Mouse (Mus musculus) ovary, postnatal 36 days (tissue): ENCODE results near the gene Cfap45.

Experiments
- DNase-seq: peaks from one replicate; pipeline ENCODE4 v3.0.0; 2022; ENCODE audit warnings: low spot score, mixed read lengths

Cfap45 gene

GRCm38 (mm10) chr1:172518013-172518412 is 2.6 kb upstream of the Cfap45 start:
- no peak for DNase-seq

GRCm38 (mm10) chr1:172519644-172520043 is 957 bp upstream of the Cfap45 start:
- no peak for DNase-seq

GRCm38 (mm10) chr1:172522524-172522923 is 1.9 kb downstream of the Cfap45 start:
- no peak for DNase-seq

DNA sequence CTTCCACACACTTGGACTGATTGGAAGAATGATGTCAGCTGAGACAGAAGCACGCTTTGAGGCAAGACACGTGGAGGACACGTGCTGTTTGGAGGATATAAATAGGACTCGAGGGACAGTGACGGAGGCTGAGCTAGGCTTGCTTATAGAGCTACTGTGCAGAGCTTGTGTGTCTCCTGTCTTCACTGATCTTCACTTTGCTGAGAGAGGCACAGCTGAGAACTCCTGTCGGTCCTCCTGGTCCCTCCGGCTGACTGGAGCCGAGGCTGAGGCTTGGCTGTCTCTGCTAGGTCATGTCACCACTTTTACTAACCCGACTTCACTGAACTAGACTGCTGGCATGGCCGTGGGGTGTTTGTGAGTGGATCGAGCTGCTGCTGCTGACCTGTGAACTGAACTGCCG is 3.1 kb downstream of the Cfap45 start:
- no peak for DNase-seq

GRCm38 (mm10) chr1:172525027-172525764 is 4.6 kb downstream of the Cfap45 start:
- no peak for DNase-seq

GRCm38 (mm10) chr1:172525971-172526370 is 5.4 kb downstream of the Cfap45 start:
- DNase-seq = no peak

DNA sequence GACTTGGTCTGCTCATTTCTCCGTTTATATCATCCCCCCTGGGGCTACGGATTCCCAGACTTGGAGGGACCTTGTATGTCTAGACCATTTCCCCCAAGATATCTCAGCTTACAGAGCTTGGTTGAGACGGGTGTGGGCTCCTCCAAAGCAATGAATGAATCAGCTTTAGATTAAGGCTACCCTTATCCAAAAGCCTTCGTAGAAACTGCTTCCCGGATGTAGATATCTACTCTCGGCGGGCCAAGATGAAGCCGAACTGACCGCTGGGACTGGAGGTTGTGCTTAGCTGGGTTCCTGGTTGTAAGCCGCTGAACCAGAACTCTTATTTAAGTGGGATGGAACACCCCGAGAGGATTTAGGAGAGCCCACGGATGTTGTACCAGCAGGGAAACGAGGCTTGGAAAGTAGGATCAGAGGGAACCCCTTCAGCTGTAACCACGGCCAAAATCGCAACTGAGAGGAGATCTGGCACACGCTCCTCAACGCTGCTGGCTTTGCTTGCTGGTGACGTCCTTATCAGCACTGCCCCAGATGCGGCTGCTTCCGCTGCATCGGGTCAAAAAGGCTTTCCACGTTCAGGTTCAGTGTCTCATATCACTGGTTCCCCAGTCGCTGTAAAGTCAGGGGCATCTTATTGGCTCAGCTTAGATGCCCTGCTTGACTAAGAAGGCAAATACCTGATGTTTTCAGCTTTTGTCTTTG is 5.9 kb downstream of the Cfap45 start:
- DNase-seq = no peak

DNA sequence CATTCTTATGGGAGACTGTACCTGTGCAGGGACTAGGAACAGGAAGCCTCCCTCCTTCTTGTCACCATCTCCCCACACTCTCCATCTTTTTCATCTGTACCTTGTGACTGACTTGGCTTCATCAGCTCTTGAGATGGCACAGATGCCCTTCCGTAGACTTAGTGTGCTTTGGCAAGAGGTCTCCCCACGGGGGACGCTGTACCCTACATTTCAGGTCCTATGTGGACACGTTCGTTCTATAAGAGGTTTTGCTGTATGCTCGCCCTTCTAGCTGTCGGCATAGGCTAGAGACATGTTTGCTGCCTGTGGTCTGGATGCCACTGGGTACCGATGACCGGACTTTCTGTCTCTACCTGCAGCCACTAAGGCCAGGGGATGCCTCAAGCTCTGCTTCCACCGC is 6.8 kb downstream of the Cfap45 start:
- no peak for DNase-seq

DNA sequence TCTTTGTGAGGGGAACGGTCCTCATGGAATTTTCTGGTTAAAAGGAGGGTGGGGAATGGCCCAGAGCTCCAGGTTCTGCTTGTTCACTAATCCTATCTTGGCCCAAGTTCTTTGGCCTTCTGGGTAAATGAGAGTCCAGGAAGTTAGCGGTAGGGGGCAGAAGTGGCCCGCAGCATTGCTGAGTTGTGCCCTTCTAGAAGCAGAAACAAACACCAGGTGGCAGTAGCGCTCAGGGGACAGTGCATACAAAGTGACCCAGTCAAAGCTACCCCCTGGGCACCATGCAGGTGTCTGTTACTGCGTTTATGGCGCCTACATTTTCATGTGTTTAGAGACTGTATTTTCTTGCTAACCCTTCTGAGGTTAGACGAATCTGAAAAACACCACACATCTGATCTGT is 8.1 kb downstream of the Cfap45 start:
- DNase-seq = peak; percentile 84

GRCm38 (mm10) chr1:172530544-172531220 is 10.1 kb downstream of the Cfap45 start:
- no peak for DNase-seq

DNA sequence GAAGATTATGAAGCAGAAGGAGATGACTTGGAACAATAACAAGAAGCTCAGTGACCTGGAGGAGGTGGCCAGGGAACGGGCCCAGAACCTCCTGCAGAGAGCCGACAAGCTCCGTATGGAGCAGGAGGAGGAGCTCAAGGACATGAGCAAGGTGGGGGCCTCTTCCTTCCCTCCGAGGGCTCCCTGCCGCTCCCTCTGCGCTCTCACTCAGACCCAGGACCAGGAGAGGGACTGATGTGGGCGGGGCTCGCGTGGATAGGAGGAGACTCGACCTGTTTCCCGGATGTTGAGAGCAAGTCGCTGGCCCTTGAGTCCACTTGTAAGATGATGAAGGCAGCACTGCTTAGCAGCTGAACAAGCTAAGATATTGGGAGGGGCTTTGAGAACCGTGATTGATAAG is 11.9 kb downstream of the Cfap45 start:
- peak; percentile 54 for DNase-seq

GRCm38 (mm10) chr1:172535116-172535515 is 14.5 kb downstream of the Cfap45 start:
- DNase-seq = no peak

GRCm38 (mm10) chr1:172539827-172540226 is 19.2 kb downstream of the Cfap45 start:
- no peak for DNase-seq

DNA sequence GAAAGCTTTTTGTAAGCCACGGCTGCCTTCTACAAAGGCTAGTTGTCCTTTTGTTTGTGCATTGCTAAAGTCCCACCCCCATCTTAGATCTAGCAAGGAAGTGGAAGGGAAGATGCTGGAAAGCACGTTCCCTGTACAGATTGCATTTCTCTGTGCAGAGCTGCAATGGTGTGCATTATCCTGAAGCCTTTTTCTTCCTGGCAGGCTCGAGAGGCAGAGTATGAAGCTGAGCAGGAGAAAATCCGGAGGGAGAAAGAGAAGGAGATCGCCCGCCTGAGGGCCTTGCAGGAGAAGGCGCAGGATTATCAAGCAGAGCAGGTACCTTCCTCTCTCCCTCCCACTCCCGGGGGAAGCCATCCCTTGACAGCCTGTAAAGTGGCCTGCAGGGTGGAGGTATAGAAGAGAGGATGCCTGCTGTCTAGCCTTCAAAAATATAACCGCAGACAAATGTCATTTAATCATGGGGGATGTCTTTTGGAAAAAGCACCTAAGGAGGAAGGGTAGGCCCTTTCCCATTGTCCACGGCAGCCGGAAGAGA is 19.8 kb downstream of the Cfap45 start:
- no peak for DNase-seq

DNA sequence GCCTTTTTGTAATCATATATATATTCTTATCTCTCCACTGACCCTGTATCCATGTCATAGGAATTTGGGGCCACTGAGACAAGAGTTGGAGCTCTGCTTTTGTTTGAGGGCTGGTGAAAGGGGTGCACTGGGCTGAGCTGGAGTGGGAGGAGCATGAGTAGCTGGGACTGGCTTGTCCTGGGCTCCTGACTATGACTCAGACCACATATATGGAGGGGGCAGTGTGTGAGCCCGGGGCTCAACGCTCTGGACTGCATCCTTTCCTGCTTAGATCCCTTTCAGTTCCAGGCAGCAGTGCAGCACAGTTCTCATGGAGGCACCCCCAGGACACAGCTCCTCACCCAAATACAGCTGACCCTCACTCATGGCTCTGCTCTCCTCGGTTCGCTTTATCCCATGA is 25.5 kb downstream of the Cfap45 start:
- DNase-seq = no peak

DNA sequence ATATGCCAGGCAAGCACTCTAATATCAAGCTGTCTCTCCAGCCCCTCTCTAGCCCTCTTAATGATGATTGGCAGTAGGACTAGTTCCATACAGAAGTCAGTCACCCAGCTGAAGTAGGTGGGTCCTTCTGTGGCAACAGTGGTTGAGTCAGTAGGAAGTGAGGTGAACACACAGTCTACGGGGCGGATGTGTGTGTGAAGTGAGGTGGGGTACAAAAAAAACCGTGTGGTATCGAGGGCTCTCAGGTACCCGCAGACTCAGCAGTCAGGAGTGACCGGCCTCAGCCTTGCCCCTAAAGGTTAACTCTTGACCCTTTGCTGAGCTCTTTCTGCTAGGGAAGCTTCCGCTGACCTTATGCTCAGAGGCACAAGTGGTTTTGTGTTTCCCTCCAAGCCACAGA is 27.9 kb downstream of the Cfap45 start:
- no peak for DNase-seq

DNA sequence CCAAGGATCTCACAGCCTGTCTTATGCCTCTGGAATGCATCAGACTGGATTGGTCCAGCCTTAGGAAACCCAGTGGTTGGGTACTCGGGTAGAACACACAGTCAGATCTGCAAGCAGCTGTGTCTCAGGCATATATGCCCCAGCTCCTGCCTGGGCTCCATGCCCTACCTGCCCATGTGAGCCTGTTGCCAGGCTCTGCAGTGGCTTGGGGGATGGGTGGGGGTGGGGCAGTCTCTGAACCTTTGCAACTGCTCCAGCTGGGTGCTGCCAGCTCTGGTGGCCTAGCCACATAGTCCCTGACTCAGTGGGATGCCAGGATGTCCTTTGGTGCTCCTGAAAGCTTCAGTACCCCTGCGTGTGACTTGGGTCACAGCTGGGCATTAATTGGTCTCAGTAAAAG is 28.7 kb downstream of the Cfap45 start:
- DNase-seq = no peak

- no peak for DNase-seq
Observed at GRCm38 (mm10) chr1:172549717-172550116, 29.1 kb downstream of the Cfap45 start.

DNA sequence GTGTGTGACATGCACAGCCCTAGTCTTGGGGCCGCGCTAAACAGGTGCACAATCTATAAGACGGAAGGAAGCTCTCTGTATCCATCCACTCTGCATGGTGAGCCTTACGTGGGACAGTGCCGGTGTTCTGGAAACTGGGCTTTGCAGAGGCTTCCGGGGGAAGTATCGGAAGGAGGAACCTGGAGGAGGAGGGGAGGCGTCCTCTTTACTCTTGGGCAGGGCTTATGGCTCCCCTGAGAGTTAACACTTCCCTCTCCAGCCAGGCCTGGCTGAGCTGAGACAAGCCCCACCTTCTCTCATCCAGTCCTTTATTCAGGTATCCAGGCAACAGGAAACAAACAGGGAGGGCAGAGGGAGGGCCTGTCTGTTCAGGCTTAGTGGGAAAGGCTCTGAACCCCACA is 29.9 kb downstream of the Cfap45 start:
- DNase-seq = peak; percentile 44

DNA sequence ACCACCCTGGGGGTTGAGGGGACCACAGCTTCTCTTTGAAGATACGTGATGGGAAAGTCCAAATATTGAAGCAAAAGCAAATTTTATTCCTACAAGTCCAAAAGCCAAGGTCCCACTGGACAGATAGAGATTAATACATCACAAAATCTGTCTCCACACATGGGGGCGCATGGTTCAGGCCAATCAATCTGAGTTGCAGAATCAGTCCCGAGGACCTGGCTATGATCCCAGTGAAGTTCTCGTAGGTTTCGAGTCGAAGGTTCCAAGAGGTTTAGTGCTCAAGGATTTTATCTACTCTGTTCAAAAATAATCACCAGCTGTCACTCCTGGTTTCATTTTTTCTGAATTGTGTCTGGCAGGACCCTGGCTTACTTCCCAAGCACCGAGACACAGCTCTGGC is 30.4 kb downstream of the Cfap45 start:
- DNase-seq = no peak

DNA sequence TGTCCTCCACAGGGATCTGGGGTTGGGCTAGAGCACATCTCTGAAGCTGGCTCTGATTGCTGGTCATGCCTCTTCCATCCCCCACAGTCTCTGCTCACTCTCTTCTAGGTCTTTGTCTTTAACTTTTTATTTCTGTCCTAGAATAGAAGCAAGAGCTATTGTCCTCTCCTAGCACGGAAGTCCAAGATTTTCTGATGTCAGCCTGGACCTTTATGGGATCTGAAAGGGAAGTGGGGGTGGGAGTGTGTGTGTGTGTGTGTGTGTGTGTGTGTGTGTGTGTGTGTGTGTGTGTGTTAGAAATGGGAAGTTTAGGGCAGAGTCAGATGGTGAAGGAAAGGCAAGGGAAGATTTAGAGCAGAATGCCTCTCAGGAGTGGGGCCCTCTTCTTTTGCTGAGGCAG is 32.0 kb downstream of the Cfap45 start:
- DNase-seq = no peak

GRCm38 (mm10) chr1:172555638-172556037 is 35.0 kb downstream of the Cfap45 start, which contains the start of gene Vsig8:
Gene Vsig8, plus strand, starts transcription at chr1:172555938.
- DNase-seq = no peak
